In genomic region chr6:29526281-29527251, GRCm38 (mm10) we compare ENCODE assay signal across 8 mouse cellular contexts. TPM values are rescaled to one million over a fixed set of nuclear protein-coding genes. Genes with fewer than 3 reads are reported as not detected.
DNase-seq lines count a peak whose midpoint lies in the region; ATAC-seq and TF ChIP-seq lines count a peak whose summit lies in the region.

Gene Irf5 (plus strand): TSS chr6:29526625.

- no peak for TF ChIP-seq POLR2A in cortical plate, adult 2 months (IDR thresholded peaks at IDR 0.05; ENCODE audit: extremely low read depth, insufficient read depth, low read length)
- TF ChIP-seq POLR2A in liver, adult 2 months (IDR thresholded peaks at IDR 0.05; ENCODE audit: extremely low read depth, insufficient read depth, low read length), result 0 out of 2 replicates have a peak, but pooled peaks have one; percentile 37

- WGBS in liver, adult 2 months, result under 1% methylated on average over 94 of the region's 96 CpGs
- WGBS in neural tube, embryonic 13.5 days, result under 1% methylated on average over 77 of the region's 96 CpGs

- H3K9ac ChIP-seq in liver, adult 2 months (ENCODE audit: low read depth, low read length), result peak within 1 kb of the TSS; percentile 89
- H3K9ac ChIP-seq in neural tube, embryonic 13.5 days, result peak within 1 kb of the TSS; percentile 66

- 0 out of 2 replicates have a peak, but pooled peaks cover 2% of the 10 kb centered on the region for H3K79me2 ChIP-seq in liver, adult 2 months (ENCODE audit: control insufficient read depth, insufficient read depth, low read length)

- no peaks in the 10 kb centered on the region for H3K36me3 ChIP-seq in liver, adult 2 months (ENCODE audit: control insufficient read depth, insufficient read depth, low read length)
- H3K36me3 ChIP-seq in neural tube, embryonic 13.5 days, result no peaks in the 10 kb centered on the region

- no peaks in the 10 kb centered on the region for H3K27me3 ChIP-seq in liver, adult 2 months (ENCODE audit: control insufficient read depth, insufficient read depth, low read length)
- H3K27me3 ChIP-seq in neural tube, embryonic 13.5 days, result peaks cover 67% of the 10 kb centered on the region

- intact Hi-C loops in heart, postnatal 14 days (cut with DNase I), result no loop called here

- peak; percentile 65 for ATAC-seq in neural tube, embryonic 13.5 days (ENCODE audit: low read depth)
- ATAC-seq in megakaryocyte-erythroid progenitor cell, adult 5-6 weeks (replicated peaks; ENCODE audit: low FRiP score, low TSS enrichment, poor library complexity, severe bottlenecking), result no peak

- peak within 1 kb of the TSS; percentile 86 for H3K4me2 ChIP-seq in neural tube, embryonic 13.5 days

- no peaks in the 10 kb centered on the region for H3K4me1 ChIP-seq in cortical plate, adult 2 months (ENCODE audit: control insufficient read depth, insufficient read depth, low read length)
- H3K4me1 ChIP-seq in liver, adult 2 months (ENCODE audit: control insufficient read depth, insufficient read depth, low read length), result peaks cover 21% of the 10 kb centered on the region
- H3K4me1 ChIP-seq in neural tube, embryonic 13.5 days (replicated peaks), result peaks cover 29% of the 10 kb centered on the region

- no peaks in the 10 kb centered on the region for H3K9me3 ChIP-seq in neural tube, embryonic 13.5 days

- no peak for TF ChIP-seq CTCF in cortical plate, adult 2 months (IDR thresholded peaks at IDR 0.05; ENCODE audit: extremely low read depth, insufficient read depth, low read length)
- TF ChIP-seq CTCF in liver, adult 2 months (IDR thresholded peaks at IDR 0.05; ENCODE audit: low read depth, low read length), result no peak

- DNase-seq in spleen, adult 18-20 months, result peak; percentile 64 to 71
- no peak for DNase-seq in spleen, adult 12 weeks (ENCODE audit: low spot score)
- DNase-seq in heart, postnatal 14 days, result peak; percentile 56 to 58
- DNase-seq in liver, adult 2 months (ENCODE audit: extremely low read depth, low read depth, low spot score), result no peak
- no peak for DNase-seq in c-Kit-positive CD71-positive TER-119-positive erythroid progenitor cells, embryonic 14.5 days (ENCODE audit: low spot score)

- H3K4me3 ChIP-seq in cortical plate, adult 2 months (ENCODE audit: insufficient read depth, low read length), result peak within 1 kb of the TSS; percentile 35
- peak within 1 kb of the TSS; percentile 77 for H3K4me3 ChIP-seq in liver, adult 2 months (ENCODE audit: insufficient read depth, low read depth, low read length)
- H3K4me3 ChIP-seq in neural tube, embryonic 13.5 days, result peak within 1 kb of the TSS; percentile 49

- H3K27ac ChIP-seq in cortical plate, adult 2 months (ENCODE audit: insufficient read depth, low read length), result peak within 1 kb of the TSS; percentile 71
- H3K27ac ChIP-seq in liver, adult 2 months (replicated peaks; ENCODE audit: insufficient read depth, low read depth, low read length), result peak within 1 kb of the TSS; percentile 53
- no peak within 1 kb of the TSS for H3K27ac ChIP-seq in neural tube, embryonic 13.5 days (replicated peaks)

RNA-seq across cellular contexts. Expression of gene Irf5, which starts in this region (rescaled TPM):
- polyA plus RNA-seq in cortical plate, adult 2 months (2012; rRNA removed), result 5.2 and 6.1 TPM in 2 replicates
- total RNA-seq in heart, postnatal 14 days (2021), result 1 to 10 TPM; 3.0 to 3.2 TPM
- total RNA-seq in liver, adult 2 months (2014; rRNA removed), result 10.0 and 12.4 TPM in 2 replicates
- polyA plus RNA-seq in liver, adult 2 months (2012; rRNA removed), result 30.6 and 48.3 TPM in 2 replicates
- 3.0 and 3.3 TPM in 2 replicates for polyA plus RNA-seq in neural tube, embryonic 13.5 days (2015; fragmentation: Nextera tagmentation; extraction: Ambion mirVana)
- total RNA-seq in megakaryocyte-erythroid progenitor cell, adult 5-6 weeks (2014; fragmentation: Nextera tagmentation), result 0.59 and 1.1 TPM in 2 replicates
- total RNA-seq in megakaryocyte-erythroid progenitor cell, adult 5-6 weeks (2017), result 0.99 and 5.9 TPM in 2 replicates

Comparison
In these comparisons a context has a peak if more than half of its experiments do, and no peak if none do; other contexts are left out.
1. DNase-seq: peak in spleen, adult 18-20 months (2 of 2) and heart, postnatal 14 days (2 of 2); none in spleen, adult 12 weeks (single experiment), liver, adult 2 months (single experiment) and c-Kit-positive CD71-positive TER-119-positive erythroid progenitor cells, embryonic 14.5 days (single experiment).
2. Peak in every context shown above with its lines, with median percentiles within 50 percentile points of each other: H3K4me3 ChIP-seq.